Mouse (Mus musculus) heart, postnatal 4 days (tissue): ENCODE results near the gene Rab44. TPM values are rescaled to one million over a fixed set of nuclear protein-coding genes. Genes with fewer than 3 reads are reported as not detected.
A peak's percentile ranks its signal among the peaks of the same experiment; 100 is the strongest.

Experiments used
- DNase-seq: peaks from one replicate; pipeline ENCODE4 v3.0.0; 2021
- total RNA-seq, 2 experiments: library from RNA; stranded (reverse); gene quantifications; 2 replicates each; pipeline ENCODE4 v1.2.3; 2021

Gene Rab44
- total RNA-seq, 2 experiments from 2014 or later, result 0.47 to 0.57 TPM

- DNase-seq, result no peak
Observed at GRCm38 (mm10) chr17:29168996-29169601, 55.2 kb downstream of the Rab44 start.

- no peak for DNase-seq
Observed at GRCm38 (mm10) chr17:29170431-29171000, 56.6 kb downstream of the Rab44 start.

DNA sequence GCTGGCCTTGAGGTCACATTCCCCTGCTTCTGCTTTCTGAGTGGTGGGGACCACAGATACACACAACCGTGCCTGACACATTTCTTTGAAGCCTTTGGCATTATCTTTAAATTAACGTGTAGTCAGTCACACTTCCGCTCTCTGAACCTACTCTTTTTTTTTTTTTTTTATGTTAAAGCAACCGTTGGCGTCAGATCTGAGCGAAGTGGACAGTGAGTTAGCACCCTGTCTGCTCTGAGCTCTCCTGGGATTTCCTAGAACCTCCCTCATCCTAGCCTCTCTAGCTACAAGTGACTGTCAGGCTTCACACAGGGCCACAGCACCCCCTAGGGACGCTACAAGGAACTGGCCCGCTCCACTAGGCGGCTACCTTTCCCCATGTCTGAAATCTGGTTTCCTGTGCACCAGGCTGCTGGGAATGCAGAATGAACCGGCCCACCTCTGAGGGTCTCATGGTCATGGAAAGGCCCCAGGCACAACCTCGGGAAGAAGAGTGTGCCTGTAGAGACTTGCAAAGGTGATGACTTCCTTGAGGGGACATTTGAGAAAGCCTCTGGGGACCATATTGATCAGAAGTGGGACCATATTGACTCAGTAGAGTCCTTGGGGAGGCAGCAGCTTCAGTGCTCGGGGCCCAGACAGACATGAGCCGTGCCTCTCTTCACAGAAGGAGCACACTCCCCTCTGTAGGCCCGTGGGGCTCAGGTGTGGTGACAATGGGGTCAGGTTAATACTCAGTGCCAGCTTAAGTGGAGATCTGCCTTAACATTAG is 57.2 kb downstream of the Rab44 start:
- peak; percentile 88 for DNase-seq

DNA sequence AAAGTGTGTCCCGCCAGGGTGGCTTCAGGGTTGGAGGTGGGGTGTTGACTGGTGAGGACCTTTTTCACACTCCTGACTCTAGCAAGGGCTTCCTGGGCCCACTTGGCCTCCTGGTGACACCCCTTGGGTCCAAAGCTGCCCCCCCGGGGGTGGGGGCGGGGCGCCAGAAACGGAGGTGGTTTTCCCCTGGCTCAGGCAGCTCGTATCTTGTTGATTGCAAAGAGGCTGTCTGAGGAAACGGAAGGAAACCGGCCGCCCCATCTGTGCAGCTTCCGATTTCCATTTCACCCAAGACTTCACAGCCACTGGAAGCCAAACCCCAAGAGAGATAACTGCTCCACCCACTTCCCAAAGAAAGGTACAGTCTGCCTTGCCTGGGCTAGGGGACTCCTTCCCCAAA is 58.1 kb downstream of the Rab44 start:
- no peak for DNase-seq

- DNase-seq, result no peak
Observed at GRCm38 (mm10) chr17:29173165-29173564, 59.2 kb downstream of the Rab44 start.

- no peak for DNase-seq
Observed at GRCm38 (mm10) chr17:29175693-29176092, 61.7 kb downstream of the Rab44 start.

- DNase-seq, result peak; percentile 83
Observed at GRCm38 (mm10) chr17:29176391-29177267, 62.7 kb downstream of the Rab44 start.

GRCm38 (mm10) chr17:29178503-29179059 is 64.6 kb downstream of the Rab44 start:
- DNase-seq, result no peak

DNA sequence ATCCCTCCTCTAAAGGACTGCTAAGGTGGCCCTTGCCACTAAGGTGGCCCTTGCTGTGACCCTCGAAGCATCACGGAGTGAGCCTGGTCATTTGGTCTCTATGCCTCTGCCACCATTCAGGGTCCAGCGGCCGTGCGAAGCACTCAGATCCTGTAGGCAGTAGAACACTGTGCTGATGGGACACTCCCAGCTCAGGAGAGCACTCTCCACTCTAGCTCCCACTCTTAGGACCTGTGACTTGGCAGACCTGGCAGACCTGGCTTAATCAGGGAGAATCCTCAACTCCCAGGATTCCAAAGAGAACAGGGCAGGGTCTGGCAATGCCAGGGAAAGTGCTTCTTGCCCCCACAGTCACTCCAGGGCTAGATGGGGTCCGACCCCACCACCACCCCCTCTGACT is 66.0 kb downstream of the Rab44 start:
- no peak for DNase-seq

DNA sequence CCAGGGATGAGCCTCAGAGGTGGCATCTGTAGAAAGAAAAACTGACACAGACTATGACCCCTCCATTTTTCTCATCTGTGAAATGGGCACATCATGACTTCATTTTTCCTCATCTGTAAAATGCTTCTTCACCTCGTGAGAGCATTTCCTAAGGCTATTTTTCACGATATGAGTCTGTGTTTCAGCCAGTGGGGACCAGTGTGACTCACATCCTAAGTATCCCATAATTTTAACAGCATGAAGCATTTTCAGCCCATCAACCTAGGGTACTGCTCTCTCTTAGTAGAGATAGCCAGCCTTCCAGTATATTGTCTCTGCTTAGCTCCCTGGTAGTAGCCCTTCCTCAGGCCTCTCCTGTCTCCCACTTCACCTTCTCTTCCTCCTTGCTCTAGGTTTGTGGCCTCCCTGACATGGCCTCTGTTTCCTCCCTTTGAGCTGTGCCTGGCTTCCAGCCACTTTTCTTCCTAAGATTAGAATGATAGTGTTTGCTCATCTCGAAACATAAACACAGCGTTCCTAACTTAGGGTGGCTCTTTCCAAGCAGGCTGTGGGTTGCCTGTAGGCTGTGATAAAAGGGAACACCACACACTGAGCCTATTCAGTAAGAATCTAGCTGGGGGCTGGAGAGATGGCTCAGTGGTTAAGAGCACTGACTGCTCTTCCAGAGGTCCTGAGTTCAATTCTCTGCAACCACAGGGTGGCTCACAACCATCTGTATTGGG is 66.6 kb downstream of the Rab44 start:
- DNase-seq, result no peak

GRCm38 (mm10) chr17:29181751-29182150 is 67.8 kb downstream of the Rab44 start:
- no peak for DNase-seq

GRCm38 (mm10) chr17:29183162-29183561 is 69.2 kb downstream of the Rab44 start:
- no peak for DNase-seq

DNA sequence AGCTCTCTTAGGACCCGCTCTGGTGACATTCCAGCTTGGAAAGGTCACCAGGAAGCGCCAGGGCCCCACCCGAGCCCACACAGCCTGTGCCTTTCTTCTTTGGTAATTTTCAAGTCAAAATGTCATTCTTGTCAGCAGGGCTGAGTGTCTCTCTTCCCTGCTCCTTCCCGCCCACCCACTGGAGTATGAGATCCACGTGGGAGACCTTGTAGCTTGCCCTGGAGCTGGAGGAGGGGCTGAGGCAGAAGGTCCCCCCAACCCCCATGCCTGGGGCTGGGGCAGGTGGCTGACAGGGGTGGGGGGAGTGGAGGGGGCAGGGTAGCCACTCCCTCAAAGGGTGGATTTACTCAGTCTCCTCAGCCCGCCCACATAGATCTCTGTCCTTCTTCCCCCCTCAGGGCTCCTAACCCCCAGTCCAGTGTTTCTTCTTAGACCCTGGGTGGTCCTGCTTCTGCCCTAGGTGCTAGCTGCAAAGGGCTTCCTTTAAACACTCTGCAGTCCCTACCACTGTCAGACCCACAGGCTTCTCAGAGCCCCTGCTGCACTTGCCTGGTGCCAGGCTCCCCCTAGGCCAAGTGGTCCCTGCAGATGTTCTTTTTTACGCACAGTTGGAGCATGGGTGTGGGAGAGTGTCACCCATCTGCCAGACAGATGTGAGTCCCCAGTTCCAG is 71.6 kb downstream of the Rab44 start:
- no peak for DNase-seq

GRCm38 (mm10) chr17:29186989-29187859 is 73.3 kb downstream of the Rab44 start:
- no peak for DNase-seq

DNA sequence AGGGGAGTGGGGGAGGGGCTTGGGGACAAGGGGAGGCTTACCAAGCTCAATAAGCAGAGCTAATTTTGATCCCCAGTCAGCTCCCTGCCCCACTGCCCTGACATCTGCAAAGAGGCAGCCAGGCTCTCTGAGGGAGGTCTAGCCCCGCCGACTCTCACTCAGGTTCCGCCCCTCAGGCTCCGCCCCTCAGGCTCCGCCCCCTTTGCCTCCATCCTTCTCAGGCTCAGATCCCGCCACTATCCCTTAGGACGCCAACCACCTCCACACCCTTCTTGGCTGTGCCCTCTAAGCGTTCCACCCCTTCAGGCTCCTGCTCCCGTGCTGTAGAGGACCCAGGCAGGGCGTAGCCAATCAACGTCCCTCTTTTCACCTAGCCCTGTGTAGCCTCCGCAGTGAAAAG is 75.0 kb downstream of the Rab44 start:
- DNase-seq, result no peak

DNA sequence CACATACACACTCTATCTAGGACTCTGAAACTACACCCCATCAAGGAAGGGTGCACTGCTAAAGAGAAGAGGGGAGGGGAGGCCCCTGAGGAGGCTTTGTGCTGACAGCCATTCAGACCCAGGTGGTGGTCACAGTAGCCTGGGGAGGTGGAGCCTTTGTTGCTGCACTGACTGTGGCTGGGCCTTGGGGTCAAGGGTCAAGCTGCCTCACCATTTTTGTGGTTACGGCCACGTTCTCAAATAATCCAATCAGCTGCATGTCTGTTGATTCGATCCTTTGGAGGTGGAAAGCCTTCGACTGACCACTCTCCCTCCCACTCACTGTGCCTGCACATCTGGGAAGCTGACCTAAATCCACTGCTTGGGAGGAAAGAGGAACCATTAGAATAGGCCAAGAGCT is 81.6 kb downstream of the Rab44 start:
- DNase-seq, result no peak
